Mouse (Mus musculus): ENCODE measurements around the gene Lin7a. TPM values are rescaled to one million over a fixed set of nuclear protein-coding genes. Genes with fewer than 3 reads are reported as not detected.

The Lin7a gene
- polyA plus RNA-seq, 1 experiment from 2014 or later = 31.6 TPM

- Histone ChIP-seq H3K4me1 (replicated peaks) (no peaks in the 10 kb centered on the region), H3K27me3 (no peaks in the 10 kb centered on the region), H3K4me3 (replicated peaks) (no peak overlapping the region), H3K27ac (no peak overlapping the region), H3K9me3 (no peaks in the 10 kb centered on the region), H3K4me2 (replicated peaks) (no peak overlapping the region), H3K36me3 (no peaks in the 10 kb centered on the region), H3K9ac (replicated peaks) (no peak overlapping the region)
- WGBS = 89% methylated on average over 8 of the region's 8 CpGs
- no peak for ATAC-seq
Measured at GRCm38 (mm10) chr10:107230081-107230850, 41.2 kb upstream of the Lin7a start.

- 97% methylated on average over 1 of the region's 1 CpGs for WGBS
Measured at GRCm38 (mm10) chr10:107230851-107231130, 40.7 kb upstream of the Lin7a start.

GRCm38 (mm10) chr10:107231421-107232010 lies 40.0 kb upstream of the Lin7a start:
- Histone ChIP-seq H3K4me2 (replicated peaks) (no peak overlapping the region), H3K27me3 (no peaks in the 10 kb centered on the region), H3K9me3 (no peaks in the 10 kb centered on the region), H3K27ac (no peak overlapping the region), H3K4me1 (replicated peaks) (no peaks in the 10 kb centered on the region), H3K9ac (replicated peaks) (no peak overlapping the region), H3K36me3 (no peaks in the 10 kb centered on the region), H3K4me3 (replicated peaks) (no peak overlapping the region)
- no peak for ATAC-seq
- 94% methylated on average over 4 of the region's 4 CpGs for WGBS

More at GRCm38 (mm10) chr10:107230851-107231130, 40.7 kb upstream of the Lin7a start:
- no peaks in the 10 kb centered on the region for H3K36me3 ChIP-seq
- H3K27ac ChIP-seq = no peak overlapping the region
- no peak overlapping the region for H3K9ac ChIP-seq (replicated peaks)
- no peak for ATAC-seq
- H3K9me3 ChIP-seq = no peaks in the 10 kb centered on the region
- no peaks in the 10 kb centered on the region for H3K4me1 ChIP-seq (replicated peaks)
- H3K4me2 ChIP-seq (replicated peaks) = no peak overlapping the region
- H3K27me3 ChIP-seq = no peaks in the 10 kb centered on the region
- no peak overlapping the region for H3K4me3 ChIP-seq (replicated peaks)

GRCm38 (mm10) chr10:107232491-107233110 lies 38.9 kb upstream of the Lin7a start:
- no peaks in the 10 kb centered on the region for H3K36me3 ChIP-seq
- no peak overlapping the region for H3K9ac ChIP-seq (replicated peaks)
- no peak overlapping the region for H3K4me2 ChIP-seq (replicated peaks)
- no peak for ATAC-seq
- H3K4me3 ChIP-seq (replicated peaks) = no peak overlapping the region
- no peaks in the 10 kb centered on the region for H3K4me1 ChIP-seq (replicated peaks)
- H3K27ac ChIP-seq = no peak overlapping the region
- H3K27me3 ChIP-seq = no peaks in the 10 kb centered on the region
- WGBS = 93% methylated on average over 2 of the region's 2 CpGs
- no peaks in the 10 kb centered on the region for H3K9me3 ChIP-seq

DNA sequence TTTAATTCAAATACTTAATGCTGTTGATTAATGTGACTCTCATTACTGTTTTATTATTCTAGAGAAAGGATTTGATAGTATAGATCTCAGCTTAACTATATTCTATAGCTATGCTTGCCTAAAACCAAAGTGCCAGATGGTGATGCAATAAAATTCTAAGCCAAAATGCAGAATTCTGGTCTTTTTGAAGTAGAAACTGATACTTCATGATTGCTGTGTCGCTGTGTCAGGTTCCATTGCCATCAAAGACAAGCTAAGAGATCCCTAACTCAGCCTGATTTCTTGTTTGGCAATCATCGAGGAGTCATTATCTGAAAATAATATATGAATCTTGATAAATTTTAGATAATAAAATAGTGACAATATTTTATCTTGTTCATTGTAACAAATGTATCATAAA lies 38.3 kb upstream of the Lin7a start:
- Histone ChIP-seq H3K9me3 (no peaks in the 10 kb centered on the region), H3K4me2 (replicated peaks) (no peak overlapping the region), H3K4me3 (replicated peaks) (no peak overlapping the region), H3K27me3 (no peaks in the 10 kb centered on the region), H3K36me3 (no peaks in the 10 kb centered on the region), H3K27ac (no peak overlapping the region), H3K4me1 (replicated peaks) (no peaks in the 10 kb centered on the region), H3K9ac (replicated peaks) (no peak overlapping the region)
- WGBS = 85% methylated on average over 2 of the region's 2 CpGs
- no peak for ATAC-seq

- no peaks in the 10 kb centered on the region for H3K9me3 ChIP-seq
- H3K27me3 ChIP-seq = no peaks in the 10 kb centered on the region
- no peaks in the 10 kb centered on the region for H3K36me3 ChIP-seq
- ATAC-seq = no peak
- H3K4me1 ChIP-seq (replicated peaks) = no peaks in the 10 kb centered on the region
- H3K27ac ChIP-seq = no peak overlapping the region
- H3K9ac ChIP-seq (replicated peaks) = no peak overlapping the region
- 79% methylated on average over 4 of the region's 4 CpGs for WGBS
- no peak overlapping the region for H3K4me2 ChIP-seq (replicated peaks)
- no peak overlapping the region for H3K4me3 ChIP-seq (replicated peaks)
Measured at GRCm38 (mm10) chr10:107233825-107234224, 37.7 kb upstream of the Lin7a start.

- Histone ChIP-seq H3K36me3 (no peaks in the 10 kb centered on the region), H3K9ac (replicated peaks) (no peak overlapping the region), H3K4me2 (replicated peaks) (no peak overlapping the region), H3K27ac (no peak overlapping the region), H3K4me1 (replicated peaks) (no peaks in the 10 kb centered on the region), H3K27me3 (no peaks in the 10 kb centered on the region), H3K9me3 (no peaks in the 10 kb centered on the region), H3K4me3 (replicated peaks) (no peak overlapping the region)
- 86% methylated on average over 7 of the region's 7 CpGs for WGBS
- no peak for ATAC-seq
Measured at GRCm38 (mm10) chr10:107234421-107235400, 36.8 kb upstream of the Lin7a start.

GRCm38 (mm10) chr10:107235496-107235895 lies 36.0 kb upstream of the Lin7a start:
- H3K4me1 ChIP-seq (replicated peaks) = no peaks in the 10 kb centered on the region
- H3K9me3 ChIP-seq = no peaks in the 10 kb centered on the region
- no peak overlapping the region for H3K4me2 ChIP-seq (replicated peaks)
- H3K4me3 ChIP-seq (replicated peaks) = no peak overlapping the region
- no peak overlapping the region for H3K9ac ChIP-seq (replicated peaks)
- WGBS = 89% methylated on average over 3 of the region's 3 CpGs
- H3K27ac ChIP-seq = no peak overlapping the region
- no peak for ATAC-seq
- no peaks in the 10 kb centered on the region for H3K36me3 ChIP-seq
- H3K27me3 ChIP-seq = no peaks in the 10 kb centered on the region

- Histone ChIP-seq H3K4me1 (replicated peaks) (no peaks in the 10 kb centered on the region), H3K4me3 (replicated peaks) (no peak overlapping the region), H3K9me3 (no peaks in the 10 kb centered on the region), H3K27me3 (no peaks in the 10 kb centered on the region), H3K27ac (no peak overlapping the region), H3K36me3 (no peaks in the 10 kb centered on the region), H3K4me2 (replicated peaks) (no peak overlapping the region), H3K9ac (replicated peaks) (no peak overlapping the region)
- ATAC-seq = no peak
- WGBS = 80% methylated on average over 4 of the region's 4 CpGs
Measured at GRCm38 (mm10) chr10:107236211-107236610, 35.3 kb upstream of the Lin7a start.

DNA sequence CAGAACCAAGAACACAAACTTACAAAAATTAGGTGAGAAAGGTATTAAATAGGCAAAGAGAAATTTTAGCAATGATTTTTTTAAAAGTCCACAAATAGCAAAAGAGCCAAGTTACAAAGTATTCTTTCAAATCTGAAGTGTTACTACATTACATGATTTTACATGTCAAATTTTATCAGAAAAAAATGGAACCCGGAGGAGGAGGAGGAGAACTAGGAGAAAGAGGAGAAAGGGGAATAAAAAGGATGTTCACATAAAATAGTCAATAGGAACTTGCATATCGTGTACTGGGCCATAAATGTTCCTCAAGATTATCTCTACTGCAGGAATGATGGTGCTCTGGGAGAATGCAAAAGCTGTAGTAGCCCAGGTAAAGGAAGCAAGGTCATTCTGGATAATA lies 34.4 kb upstream of the Lin7a start:
- no peak for ATAC-seq
- Histone ChIP-seq H3K9ac (replicated peaks) (no peak overlapping the region), H3K27ac (no peak overlapping the region), H3K4me3 (replicated peaks) (no peak overlapping the region), H3K9me3 (no peaks in the 10 kb centered on the region), H3K36me3 (no peaks in the 10 kb centered on the region), H3K27me3 (no peaks in the 10 kb centered on the region), H3K4me2 (replicated peaks) (no peak overlapping the region), H3K4me1 (replicated peaks) (no peaks in the 10 kb centered on the region)
- 77% methylated on average over 2 of the region's 2 CpGs for WGBS

GRCm38 (mm10) chr10:107237736-107238135 lies 33.8 kb upstream of the Lin7a start:
- no peak overlapping the region for H3K27ac ChIP-seq
- H3K9me3 ChIP-seq = no peaks in the 10 kb centered on the region
- ATAC-seq = no peak
- no peaks in the 10 kb centered on the region for H3K36me3 ChIP-seq
- H3K27me3 ChIP-seq = no peaks in the 10 kb centered on the region
- no peak overlapping the region for H3K4me2 ChIP-seq (replicated peaks)
- 97% methylated on average over 1 of the region's 1 CpGs for WGBS
- no peak overlapping the region for H3K9ac ChIP-seq (replicated peaks)
- H3K4me1 ChIP-seq (replicated peaks) = no peaks in the 10 kb centered on the region
- H3K4me3 ChIP-seq (replicated peaks) = no peak overlapping the region
